Mouse (Mus musculus): ENCODE measurements at regions not wholly inside any gene's neighbourhood (a gene's known extent, or its start where the extent isn't known, plus 50 kb on each side); places are given as distances from the start of the nearest gene placed in this dataset.

DNA sequence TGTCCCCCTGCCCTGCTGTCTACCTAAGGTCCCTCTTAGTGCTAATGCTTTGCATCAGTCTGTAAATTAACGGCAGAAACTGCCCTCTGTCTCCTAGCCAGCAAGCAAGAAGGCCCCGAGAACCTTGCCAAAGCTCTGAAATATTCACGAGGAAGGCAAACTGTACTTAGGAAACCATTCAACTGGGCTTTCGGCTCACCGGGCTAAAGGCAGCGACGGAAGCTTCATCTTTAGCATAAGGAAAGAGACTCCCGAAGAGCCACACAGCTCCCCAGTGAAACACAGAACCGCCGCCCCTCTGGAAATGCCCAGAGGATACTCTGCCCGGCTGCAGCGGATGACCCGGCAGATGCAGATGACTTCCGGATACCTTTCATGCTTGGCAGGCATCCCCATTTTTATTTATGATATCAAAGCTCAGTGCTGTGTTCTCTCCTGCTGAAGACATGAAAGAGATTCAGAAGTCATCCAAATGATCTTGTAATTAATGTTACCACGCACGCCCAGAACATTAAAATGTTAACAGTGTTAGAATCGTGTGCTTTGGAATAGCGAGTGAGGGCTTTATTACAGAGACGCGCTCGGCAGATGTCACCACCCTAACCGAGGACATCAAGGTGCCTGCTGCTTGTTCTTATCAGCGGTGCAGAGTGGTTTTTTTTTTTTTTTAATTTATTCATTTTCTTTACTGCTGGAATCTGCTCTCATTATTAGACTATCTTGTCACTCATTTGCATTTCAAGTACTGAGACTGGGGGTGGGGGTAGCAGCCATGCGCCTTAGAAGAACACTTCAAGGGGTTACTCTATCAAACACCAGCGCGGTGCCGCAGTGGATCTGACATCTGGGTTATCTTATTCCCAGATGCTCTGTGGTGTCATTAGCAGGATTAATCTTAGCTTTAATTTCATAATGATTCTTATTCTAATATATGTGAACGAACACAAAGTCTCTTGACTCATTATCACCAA lies 127.2 kb downstream of the Zfp326 start:
- H3K27ac ChIP-seq (replicated peaks; ENCODE audit: low read depth, low read length), result no peak overlapping the region
- no peak overlapping the region for H3K4me3 ChIP-seq (ENCODE audit: insufficient read depth, low read depth, low read length)
- no peaks in the 10 kb centered on the region for H3K4me1 ChIP-seq (ENCODE audit: control insufficient read depth, insufficient read depth, insufficient read length, low read length)

- H3K27ac ChIP-seq (replicated peaks; ENCODE audit: low read depth, low read length), result no peak overlapping the region
- H3K4me1 ChIP-seq (ENCODE audit: control insufficient read depth, insufficient read depth, insufficient read length, low read length), result no peaks in the 10 kb centered on the region
Observed at GRCm38 (mm10) chr5:106002330-106002729, 126.0 kb downstream of the Zfp326 start.

GRCm38 (mm10) chr5:105994218-105994617 lies 117.9 kb downstream of the Zfp326 start:
- Histone ChIP-seq H3K4me3 (ENCODE audit: insufficient read depth, low read depth, low read length) (no peak overlapping the region), H3K27ac (replicated peaks; ENCODE audit: low read depth, low read length) (no peak overlapping the region), H3K4me1 (ENCODE audit: control insufficient read depth, insufficient read depth, insufficient read length, low read length) (no peaks in the 10 kb centered on the region)

More at GRCm38 (mm10) chr5:106002330-106002729, 126.0 kb downstream of the Zfp326 start:
- no peak overlapping the region for H3K4me3 ChIP-seq (ENCODE audit: insufficient read depth, low read depth, low read length)

GRCm38 (mm10) chr5:105993066-105993760 lies 116.8 kb downstream of the Zfp326 start:
- H3K4me3 ChIP-seq (ENCODE audit: insufficient read depth, low read depth, low read length), result no peak overlapping the region
- H3K4me1 ChIP-seq (ENCODE audit: control insufficient read depth, insufficient read depth, insufficient read length, low read length), result no peaks in the 10 kb centered on the region
- no peak overlapping the region for H3K27ac ChIP-seq (replicated peaks; ENCODE audit: low read depth, low read length)

DNA sequence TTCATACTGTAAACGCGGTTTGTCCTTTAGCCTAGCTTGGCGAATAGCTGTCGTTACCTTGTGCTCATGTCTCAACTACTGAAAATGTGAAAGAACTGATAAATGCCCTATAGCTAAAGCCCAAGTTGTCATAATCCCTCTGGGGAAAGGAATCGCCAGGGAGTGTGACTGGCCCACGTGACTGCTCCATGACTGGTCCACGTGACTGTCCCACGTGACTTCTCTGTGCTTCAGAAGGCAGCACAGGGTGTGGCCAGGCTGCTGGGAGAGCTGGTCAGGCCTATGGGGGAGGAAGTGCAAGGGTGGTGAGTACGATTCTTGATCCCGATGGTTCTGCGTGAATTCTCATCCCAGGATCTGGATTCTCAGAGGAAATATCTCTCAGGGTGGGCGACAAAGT lies 114.4 kb downstream of the Zfp326 start:
- H3K4me1 ChIP-seq (ENCODE audit: control insufficient read depth, insufficient read depth, insufficient read length, low read length), result no peaks in the 10 kb centered on the region
- H3K27ac ChIP-seq (replicated peaks; ENCODE audit: low read depth, low read length), result no peak overlapping the region
- no peak overlapping the region for H3K4me3 ChIP-seq (ENCODE audit: insufficient read depth, low read depth, low read length)

DNA sequence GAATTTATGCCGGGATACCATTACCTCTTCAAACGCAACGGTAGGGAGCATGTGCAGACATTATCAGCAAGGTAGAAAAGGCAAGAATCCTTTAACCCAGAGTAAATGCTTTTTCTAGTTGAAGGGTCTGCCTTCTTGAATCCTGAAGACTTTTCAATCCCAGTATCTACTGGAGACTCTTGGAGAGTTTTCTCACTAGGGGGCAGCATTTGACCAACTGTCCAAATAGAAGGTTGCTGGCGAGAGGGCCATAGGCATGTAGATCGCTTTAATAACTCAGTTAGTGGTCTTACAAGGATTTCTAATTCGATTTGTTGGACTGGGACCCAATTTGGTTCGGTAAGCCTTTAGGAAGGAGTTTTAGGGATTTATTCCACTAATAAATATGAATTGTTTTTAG lies 110.0 kb downstream of the Zfp326 start:
- Histone ChIP-seq H3K4me1 (ENCODE audit: control insufficient read depth, insufficient read depth, insufficient read length, low read length) (no peaks in the 10 kb centered on the region), H3K27ac (replicated peaks; ENCODE audit: low read depth, low read length) (no peak overlapping the region), H3K4me3 (ENCODE audit: insufficient read depth, low read depth, low read length) (no peak overlapping the region)

GRCm38 (mm10) chr5:105983131-105983530 lies 106.8 kb downstream of the Zfp326 start:
- no peak overlapping the region for H3K27ac ChIP-seq (replicated peaks; ENCODE audit: low read depth, low read length)
- no peaks in the 10 kb centered on the region for H3K4me1 ChIP-seq (ENCODE audit: control insufficient read depth, insufficient read depth, insufficient read length, low read length)
- H3K4me3 ChIP-seq (ENCODE audit: insufficient read depth, low read depth, low read length), result no peak overlapping the region

DNA sequence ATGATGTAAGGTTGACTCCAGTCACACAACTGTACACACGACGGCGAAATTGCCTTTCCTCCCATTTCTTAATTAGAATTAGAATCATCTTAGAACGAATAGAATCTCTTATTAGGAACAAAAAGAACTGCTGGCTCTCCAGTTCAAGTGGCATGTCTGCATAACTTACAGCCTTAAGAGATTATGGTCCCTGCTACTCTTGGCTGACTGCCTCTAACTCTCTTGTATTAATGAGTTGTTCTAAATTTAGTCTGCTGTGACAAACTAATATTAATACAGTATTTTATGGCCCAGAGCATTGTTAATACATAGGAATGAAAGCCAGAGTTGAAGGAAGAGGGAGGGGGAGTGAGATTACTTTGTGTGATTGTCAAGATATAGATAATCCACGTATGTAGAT lies 100.4 kb downstream of the Zfp326 start:
- Histone ChIP-seq H3K27ac (replicated peaks; ENCODE audit: low read depth, low read length) (no peak overlapping the region), H3K4me3 (ENCODE audit: insufficient read depth, low read depth, low read length) (no peak overlapping the region), H3K4me1 (ENCODE audit: control insufficient read depth, insufficient read depth, insufficient read length, low read length) (no peaks in the 10 kb centered on the region)

GRCm38 (mm10) chr5:105976076-105976475 lies 99.7 kb downstream of the Zfp326 start:
- H3K4me1 ChIP-seq (ENCODE audit: control insufficient read depth, insufficient read depth, insufficient read length, low read length), result no peaks in the 10 kb centered on the region
- peak overlapping the region; percentile 58; the same call in 1 of the 2 replicates for H3K27ac ChIP-seq (replicated peaks; ENCODE audit: low read depth, low read length)
- peak overlapping the region; percentile 31 for H3K4me3 ChIP-seq (ENCODE audit: insufficient read depth, low read depth, low read length)

- peak overlapping the region; percentile 31 for H3K4me3 ChIP-seq (ENCODE audit: insufficient read depth, low read depth, low read length)
- H3K27ac ChIP-seq (replicated peaks; ENCODE audit: low read depth, low read length), result peak overlapping the region; percentile 58; the same call in 1 of the 2 replicates
- H3K4me1 ChIP-seq (ENCODE audit: control insufficient read depth, insufficient read depth, insufficient read length, low read length), result no peaks in the 10 kb centered on the region
Observed at GRCm38 (mm10) chr5:105975275-105976011, 99.1 kb downstream of the Zfp326 start.

DNA sequence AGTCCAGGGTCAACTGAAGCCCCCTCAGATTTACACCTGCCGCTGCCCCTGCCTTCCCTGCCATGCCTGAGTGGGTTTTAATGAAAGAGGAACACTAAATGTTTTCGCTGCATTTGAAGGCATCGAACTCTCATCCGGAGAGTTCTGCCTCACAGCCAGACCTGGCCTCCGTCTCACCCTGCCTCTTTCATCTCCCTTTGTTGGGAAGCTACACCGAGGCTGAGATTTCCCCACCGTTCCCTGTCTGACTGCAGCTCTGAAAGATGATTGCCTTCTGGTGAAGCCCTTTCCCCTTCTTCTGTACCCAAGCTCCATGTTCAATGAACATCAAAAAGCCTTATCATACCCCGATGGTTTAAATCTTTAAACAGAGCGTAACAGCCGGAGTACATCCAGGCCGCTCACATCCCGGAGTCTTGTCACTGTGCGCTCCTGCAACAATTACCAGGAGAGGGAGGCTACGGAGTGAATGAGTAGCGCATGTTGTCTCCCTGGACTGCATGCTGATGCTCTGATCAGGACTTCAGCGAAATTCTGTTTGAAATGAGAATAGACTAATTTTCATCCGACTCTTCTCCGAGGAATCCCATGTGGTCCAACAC lies 98.3 kb downstream of the Zfp326 start:
- Histone ChIP-seq H3K4me1 (ENCODE audit: control insufficient read depth, insufficient read depth, insufficient read length, low read length) (no peaks in the 10 kb centered on the region), H3K27ac (replicated peaks; ENCODE audit: low read depth, low read length) (0 out of 2 replicates have a peak overlapping the region, but pooled peaks have one; percentile 31), H3K4me3 (ENCODE audit: insufficient read depth, low read depth, low read length) (no peak overlapping the region)

Data from brown adipose tissue, adult 24 weeks (tissue).